Mouse (Mus musculus) hindbrain, embryonic 12.5 days (tissue): ENCODE results near the gene Tmem248. TPM values are rescaled to one million over a fixed set of nuclear protein-coding genes. Genes with fewer than 3 reads are reported as not detected.

ENCODE experiments used
- ATAC-seq: fragments of 200-750 bp; cut with Nextera tagmentation; 2 replicates; pipeline ENCODE4 v1.8.0; 2017; ENCODE audit warnings: moderate TSS enrichment; ENCODE audit not compliant: low FRiP score
- H3K27ac ChIP-seq: fragments of 300-500 bp; sonication (generic); 2 replicates; pipeline ENCODE4 v1.5.1; 2016; ENCODE audit warnings: mild to moderate bottlenecking
- H3K27me3 ChIP-seq: fragments of 300-500 bp; sonication (generic); 2 replicates; pipeline ENCODE4 v1.6.1; 2016; ENCODE audit warnings: mild to moderate bottlenecking
- H3K36me3 ChIP-seq: fragments of 300-500 bp; sonication (generic); 2 replicates; pipeline ENCODE4 v1.6.1; 2016; ENCODE audit warnings: mild to moderate bottlenecking
- H3K4me1 ChIP-seq: fragments of 300-500 bp; sonication (generic); 2 replicates; pipeline ENCODE4 v1.6.1; 2016
- H3K4me2 ChIP-seq: fragments of 300-500 bp; sonication (generic); replicated peaks from 2 replicates; pipeline ENCODE4 v1.6.1; 2016; ENCODE audit warnings: mild to moderate bottlenecking
- H3K4me3 ChIP-seq: fragments of 300-500 bp; sonication (generic); 2 replicates; pipeline ENCODE4 v1.5.1; 2016; ENCODE audit warnings: mild to moderate bottlenecking
- H3K9ac ChIP-seq: fragments of 300-500 bp; sonication (generic); 2 replicates; pipeline ENCODE4 v1.6.1; 2016; ENCODE audit warnings: mild to moderate bottlenecking, moderate library complexity
- H3K9me3 ChIP-seq: fragments of 300-500 bp; sonication (generic); replicated peaks from 2 replicates; pipeline ENCODE4 v1.6.1; 2016; ENCODE audit warnings: mild to moderate bottlenecking
- WGBS: fragments of 180-500 bp; shearing (Covaris S2); methylation state at CpG from one replicate; pipeline ENCODE4 v1.1.7; 2016; 5-methylcytosine and 5-hydroxymethylcytosine counted together
- polyA plus RNA-seq: library from polyadenylated mRNA; unstranded; fragments of >200 nt; fragmentation: Nextera tagmentation; extraction: Ambion mirVana; gene quantifications from 2 replicates; pipeline ENCODE4 v1.2.1, GENCODE M21; 2016

The Tmem248 gene
- polyA plus RNA-seq, 1 experiment from 2014 or later, result 31.1 TPM

DNA sequence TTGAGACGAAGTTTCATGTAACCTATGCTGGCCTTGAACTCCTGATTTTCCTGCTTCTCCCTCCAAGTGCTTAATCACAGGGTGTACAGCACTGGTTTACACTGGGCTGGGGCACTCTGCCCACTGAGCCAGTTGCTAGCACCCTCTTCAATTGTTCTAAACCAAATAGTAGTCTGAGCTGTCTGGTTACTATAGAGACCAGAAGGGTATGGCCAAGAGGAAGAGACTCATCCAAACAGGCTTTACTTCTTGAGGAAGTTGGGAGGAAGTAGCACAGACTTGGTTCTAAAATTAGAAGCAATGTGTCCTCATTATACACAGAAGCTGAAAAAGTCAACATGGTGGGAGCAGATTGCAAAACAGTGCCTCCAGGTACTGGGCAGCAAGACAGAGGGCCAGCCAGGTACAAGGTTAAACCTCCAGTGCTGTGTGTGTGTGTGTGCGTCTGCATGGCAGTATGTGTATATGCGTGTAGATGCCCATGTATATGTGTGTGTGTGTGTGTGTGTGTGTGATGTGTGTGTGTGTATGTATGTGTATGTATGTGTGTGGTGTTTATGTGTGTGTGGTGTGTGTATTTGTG, 11.3 kb upstream of the Tmem248 start:
- H3K27ac ChIP-seq, result no peak overlapping the region
- H3K9me3 ChIP-seq, result no peaks in the 10 kb centered on the region
- no peak overlapping the region for H3K4me2 ChIP-seq
- no peak overlapping the region for H3K9ac ChIP-seq
- no peak for ATAC-seq
- WGBS, result 89% methylated on average over 3 of the region's 3 CpGs
- no peaks in the 10 kb centered on the region for H3K4me1 ChIP-seq
- H3K36me3 ChIP-seq, result peaks cover 51% of the 10 kb centered on the region
- no peak overlapping the region for H3K4me3 ChIP-seq
- no peaks in the 10 kb centered on the region for H3K27me3 ChIP-seq

DNA sequence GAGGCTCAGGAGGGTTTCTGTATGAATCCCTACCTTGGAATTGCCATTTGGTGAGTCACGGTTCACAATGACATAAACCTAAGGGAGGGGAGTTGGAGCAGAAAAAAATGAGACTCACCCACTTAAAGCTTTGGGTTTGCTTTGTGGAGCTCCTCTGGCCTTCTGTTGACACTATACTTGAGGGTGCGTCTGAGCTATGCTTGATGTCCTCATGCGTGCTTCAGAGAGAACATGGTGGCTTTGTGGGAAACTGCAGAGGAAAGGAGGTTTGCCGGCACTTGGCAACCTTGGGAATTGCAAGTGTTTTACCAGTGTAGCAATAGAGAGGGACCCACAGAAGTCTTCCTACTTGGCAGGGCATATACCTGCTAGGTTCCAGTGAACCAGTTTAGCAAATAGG, 9.6 kb upstream of the Tmem248 start:
- no peak for ATAC-seq

DNA sequence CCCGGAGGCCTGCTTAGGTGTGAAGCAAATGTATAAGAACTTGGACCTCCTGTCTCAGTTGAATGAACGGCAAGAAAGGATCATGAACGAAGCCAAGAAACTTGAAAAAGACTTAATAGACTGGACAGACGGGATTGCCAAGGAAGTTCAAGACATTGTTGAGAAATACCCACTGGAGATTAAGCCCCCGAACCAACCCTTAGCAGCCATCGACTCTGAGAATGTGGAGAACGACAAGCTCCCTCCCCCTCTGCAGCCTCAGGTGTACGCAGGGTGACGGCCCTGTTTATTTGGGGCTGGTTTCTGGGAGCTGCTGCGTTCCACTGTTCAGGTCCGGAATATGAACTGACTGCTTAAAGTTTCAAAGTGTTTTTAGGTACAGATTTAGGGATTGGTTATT, 3.9 kb upstream of the Tmem248 start:
- Histone ChIP-seq H3K27ac (no peak overlapping the region), H3K36me3 (peaks cover 54% of the 10 kb centered on the region), H3K9me3 (peaks cover 3% of the 10 kb centered on the region), H3K4me1 (no peaks in the 10 kb centered on the region), H3K4me3 (no peak overlapping the region), H3K27me3 (no peaks in the 10 kb centered on the region), H3K4me2 (no peak overlapping the region), H3K9ac (no peak overlapping the region)
- no peak for ATAC-seq
- WGBS, result 94% methylated on average over 11 of the region's 11 CpGs

More for the DNA sequence above, 9.6 kb upstream of the Tmem248 start:
- H3K4me2 ChIP-seq, result no peak overlapping the region
- 96% methylated on average over 4 of the region's 4 CpGs for WGBS
- H3K9me3 ChIP-seq, result no peaks in the 10 kb centered on the region
- H3K4me3 ChIP-seq, result no peak overlapping the region
- H3K27me3 ChIP-seq, result no peaks in the 10 kb centered on the region
- H3K4me1 ChIP-seq, result no peaks in the 10 kb centered on the region
- peaks cover 56% of the 10 kb centered on the region for H3K36me3 ChIP-seq
- H3K27ac ChIP-seq, result no peak overlapping the region
- no peak overlapping the region for H3K9ac ChIP-seq

DNA sequence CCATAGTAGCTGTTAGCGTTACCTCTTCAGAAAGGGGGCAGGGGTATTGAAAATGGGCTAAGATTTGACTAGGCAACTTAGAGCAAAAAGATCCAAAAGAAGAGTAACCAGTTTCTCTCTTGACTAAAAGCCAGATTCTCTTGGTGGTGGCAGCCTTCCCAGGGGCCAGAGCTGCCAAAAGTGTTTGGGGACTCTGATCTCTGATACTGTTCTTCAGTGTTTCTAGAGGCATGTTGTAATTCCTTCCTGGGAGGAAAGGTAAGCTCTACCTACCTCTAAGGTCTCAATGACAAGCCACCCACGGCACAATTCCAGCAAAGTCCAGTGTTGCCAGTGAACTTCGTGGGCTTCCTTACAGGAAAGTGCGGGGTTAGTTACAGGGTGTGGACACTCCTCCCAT, 525 bp downstream of the Tmem248 start:
- no peak overlapping the region for H3K4me2 ChIP-seq
- WGBS, result 93% methylated on average over 4 of the region's 4 CpGs
- no peak for ATAC-seq

DNA sequence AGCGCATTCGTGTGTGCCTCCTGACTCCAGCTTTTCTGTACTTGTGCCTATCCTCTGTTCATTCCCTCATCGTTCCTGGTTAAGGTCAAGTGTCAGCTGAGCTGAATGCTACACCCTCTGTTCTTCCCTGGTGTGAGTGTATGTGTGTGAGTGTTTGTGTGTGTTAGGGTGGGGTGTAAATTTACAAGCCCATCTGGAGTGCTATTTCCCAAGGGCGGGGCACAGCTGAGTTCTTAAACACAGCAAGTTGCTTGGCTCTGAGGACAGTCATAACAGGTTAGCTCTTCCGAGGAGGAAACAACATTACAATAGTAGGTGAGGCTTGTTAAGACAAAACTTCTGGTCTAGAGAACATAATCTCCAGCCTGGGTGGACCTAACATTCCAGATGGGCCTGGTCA, 1.5 kb downstream of the Tmem248 start:
- no peak overlapping the region for H3K4me3 ChIP-seq
- H3K9me3 ChIP-seq, result peaks cover 5% of the 10 kb centered on the region
- peaks cover 12% of the 10 kb centered on the region for H3K4me1 ChIP-seq
- ATAC-seq, result no peak
- H3K9ac ChIP-seq, result no peak overlapping the region
- 91% methylated on average over 5 of the region's 5 CpGs for WGBS
- H3K27me3 ChIP-seq, result no peaks in the 10 kb centered on the region
- no peak overlapping the region for H3K4me2 ChIP-seq
- H3K27ac ChIP-seq, result no peak overlapping the region
- peaks cover 10% of the 10 kb centered on the region; the same call in 1 of the 2 replicates for H3K36me3 ChIP-seq

More for the DNA sequence above, 525 bp downstream of the Tmem248 start:
- Histone ChIP-seq H3K4me3 (no peak overlapping the region), H3K27me3 (no peaks in the 10 kb centered on the region), H3K9ac (no peak overlapping the region), H3K36me3 (peaks cover 18% of the 10 kb centered on the region), H3K27ac (no peak overlapping the region), H3K4me1 (0 out of 2 replicates have a peak, but pooled peaks cover 5% of the 10 kb centered on the region), H3K9me3 (peaks cover 5% of the 10 kb centered on the region)

DNA sequence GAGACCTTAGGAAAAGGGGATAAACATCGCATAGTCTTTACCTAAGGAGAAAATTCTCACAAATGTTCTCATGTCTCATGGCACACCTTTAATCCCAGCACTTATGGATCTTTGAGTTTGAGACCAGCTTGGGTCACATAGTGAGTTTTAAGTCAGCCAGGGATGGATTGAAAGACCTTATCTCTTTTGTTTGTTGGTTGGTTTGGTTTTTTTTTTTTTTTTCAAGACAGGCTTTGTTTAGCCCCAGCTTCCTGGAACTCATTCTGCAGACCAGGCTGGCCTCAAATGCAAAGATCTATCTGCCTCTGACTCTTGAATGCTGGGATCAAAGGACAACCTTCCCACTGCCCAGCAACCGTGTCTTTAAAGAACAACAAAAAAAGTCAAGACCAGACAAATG, 4.4 kb downstream of the Tmem248 start:
- ATAC-seq, result no peak
- Histone ChIP-seq H3K9me3 (peaks cover 5% of the 10 kb centered on the region), H3K4me2 (peak overlapping the region; percentile 74), H3K27ac (0 out of 2 replicates have a peak overlapping the region, but pooled peaks have one; percentile 85), H3K36me3 (no peaks in the 10 kb centered on the region), H3K4me3 (peak overlapping the region; percentile 97), H3K27me3 (no peaks in the 10 kb centered on the region), H3K4me1 (peaks cover 17% of the 10 kb centered on the region), H3K9ac (peak overlapping the region; percentile 97)
- WGBS, result 54% methylated on average over 2 of the region's 2 CpGs

DNA sequence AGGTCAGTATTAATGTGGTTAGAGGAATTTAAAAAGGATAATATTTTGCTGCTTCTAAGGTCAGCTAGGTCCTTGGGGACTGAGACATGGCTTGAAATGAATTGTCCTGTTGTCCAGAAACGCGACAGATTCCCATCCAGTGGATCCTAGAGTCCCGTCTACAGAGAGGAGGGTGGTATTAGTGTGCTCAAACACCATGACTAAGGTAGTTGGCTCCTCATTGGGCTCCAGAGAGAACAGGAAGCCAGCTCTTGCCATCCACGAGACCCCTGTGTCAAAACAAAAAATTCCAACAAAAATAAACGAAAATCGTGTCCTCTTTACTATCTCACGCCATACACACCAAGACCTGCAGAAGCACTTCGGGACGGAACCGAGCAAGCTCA, 4.9 kb downstream of the Tmem248 start:
- H3K27ac ChIP-seq, result peak overlapping the region; percentile 85
- peak; percentile 70 for ATAC-seq
- peak overlapping the region; percentile 97 for H3K9ac ChIP-seq
- no peaks in the 10 kb centered on the region for H3K36me3 ChIP-seq
- H3K4me3 ChIP-seq, result peak overlapping the region; percentile 97
- peak overlapping the region; percentile 74 for H3K4me2 ChIP-seq
- H3K9me3 ChIP-seq, result peaks cover 5% of the 10 kb centered on the region
- WGBS, result 3% methylated on average over 10 of the region's 10 CpGs
- peaks cover 17% of the 10 kb centered on the region for H3K4me1 ChIP-seq
- no peaks in the 10 kb centered on the region for H3K27me3 ChIP-seq

DNA sequence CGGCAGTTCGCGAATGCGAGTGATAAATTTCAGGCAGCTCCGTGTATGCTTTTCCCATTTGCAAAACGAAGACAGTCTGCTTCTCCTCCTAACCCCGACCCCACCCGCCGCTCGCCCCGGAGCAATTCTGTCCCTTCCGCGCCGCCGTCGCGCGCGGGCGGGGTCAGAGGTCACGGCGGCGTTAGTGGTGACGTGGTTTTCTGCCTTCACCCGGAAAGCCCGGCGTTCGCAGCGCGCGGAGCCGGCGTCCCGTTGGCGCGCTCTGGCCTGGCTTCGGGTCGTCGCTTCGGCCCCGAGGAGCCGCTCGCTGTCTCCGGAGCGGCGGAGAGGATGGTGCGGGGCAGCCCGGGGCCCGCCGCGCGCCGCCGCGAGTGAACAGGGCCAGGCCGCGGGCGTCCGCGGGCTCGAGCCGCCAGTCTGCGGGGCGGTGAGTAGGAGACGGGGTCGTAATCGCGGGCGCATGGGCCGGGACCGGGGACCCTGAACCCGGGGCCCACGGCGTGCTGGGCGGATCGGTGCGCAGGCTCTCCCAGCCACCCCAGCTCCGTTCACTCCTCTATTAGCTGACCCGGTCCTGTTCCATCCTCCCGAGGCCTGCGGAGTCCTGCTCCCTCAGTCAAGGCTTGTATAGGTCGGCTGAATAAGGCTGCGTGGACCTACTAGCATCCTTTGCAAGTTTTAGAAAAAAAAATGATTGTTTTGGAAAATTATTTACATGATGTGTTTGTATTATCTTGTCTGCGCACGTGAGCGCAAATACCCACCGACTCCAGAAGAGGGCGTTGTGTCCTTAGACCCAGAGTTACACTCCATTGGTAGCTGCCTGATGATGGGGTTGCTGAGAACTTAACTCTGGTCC, 5.5 kb downstream of the Tmem248 start:
- WGBS, result under 1% methylated on average over 87 of the region's 88 CpGs

DNA sequence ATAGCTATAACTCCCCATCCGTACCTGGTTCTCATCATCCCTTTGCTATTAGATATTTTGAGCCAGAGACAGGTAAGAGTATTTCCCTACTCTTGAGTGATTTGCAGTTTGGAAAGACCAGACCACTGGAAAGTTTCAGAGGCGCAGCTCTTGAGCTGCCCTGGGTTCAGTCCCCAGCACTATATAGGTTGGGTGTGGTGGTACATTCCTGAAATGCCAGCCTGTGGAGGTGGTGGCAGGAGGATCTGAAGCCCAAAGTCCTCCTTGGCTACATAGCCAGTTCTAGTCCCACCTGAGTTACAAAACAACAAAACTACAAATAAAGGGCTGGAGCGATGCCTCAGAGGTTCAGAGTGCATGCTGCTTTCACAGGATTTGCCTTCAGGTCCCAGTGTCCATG, 9.9 kb downstream of the Tmem248 start:
- WGBS, result 97% methylated on average over 3 of the region's 3 CpGs
- no peak overlapping the region for H3K27ac ChIP-seq
- peaks cover 12% of the 10 kb centered on the region for H3K4me1 ChIP-seq
- H3K9ac ChIP-seq, result no peak overlapping the region
- no peaks in the 10 kb centered on the region for H3K9me3 ChIP-seq
- H3K36me3 ChIP-seq, result peaks cover 20% of the 10 kb centered on the region
- no peak overlapping the region for H3K4me3 ChIP-seq
- ATAC-seq, result no peak
- H3K4me2 ChIP-seq, result no peak overlapping the region
- no peaks in the 10 kb centered on the region for H3K27me3 ChIP-seq

More for the DNA sequence above, 5.5 kb downstream of the Tmem248 start:
- H3K27me3 ChIP-seq, result no peaks in the 10 kb centered on the region
- H3K4me3 ChIP-seq, result peak overlapping the region; percentile 97
- peaks cover 5% of the 10 kb centered on the region for H3K9me3 ChIP-seq
- peak overlapping the region; percentile 74 for H3K4me2 ChIP-seq
- peak; percentile 84 for ATAC-seq
- peak overlapping the region; percentile 97 for H3K9ac ChIP-seq
- H3K36me3 ChIP-seq, result no peaks in the 10 kb centered on the region
- peaks cover 17% of the 10 kb centered on the region for H3K4me1 ChIP-seq
- H3K27ac ChIP-seq, result peak overlapping the region; percentile 85

DNA sequence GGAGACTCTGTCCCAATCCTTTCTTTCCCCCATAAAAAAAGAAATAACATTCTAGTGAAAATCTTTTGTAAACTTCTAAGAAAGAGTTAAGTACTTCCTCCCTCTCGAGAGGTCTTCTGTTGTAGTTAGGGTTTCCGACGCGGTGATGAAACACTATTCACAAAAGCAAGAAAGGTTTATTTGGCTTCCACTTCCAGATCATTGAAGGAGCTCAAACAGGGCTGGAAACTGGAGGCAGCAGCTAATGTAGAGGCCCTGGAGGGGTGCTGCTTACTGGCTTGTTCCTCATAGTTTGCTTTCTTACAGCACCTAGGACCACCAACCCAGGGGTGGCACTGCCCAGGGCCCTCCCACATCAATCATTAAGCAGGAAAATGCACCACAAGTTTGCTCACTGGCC, 11.2 kb downstream of the Tmem248 start:
- 83% methylated on average over 4 of the region's 4 CpGs for WGBS
- Histone ChIP-seq H3K9me3 (no peaks in the 10 kb centered on the region), H3K9ac (no peak overlapping the region), H3K27me3 (no peaks in the 10 kb centered on the region), H3K36me3 (peaks cover 33% of the 10 kb centered on the region), H3K4me3 (no peak overlapping the region), H3K27ac (no peak overlapping the region), H3K4me2 (no peak overlapping the region), H3K4me1 (peaks cover 7% of the 10 kb centered on the region)
- ATAC-seq, result no peak

DNA sequence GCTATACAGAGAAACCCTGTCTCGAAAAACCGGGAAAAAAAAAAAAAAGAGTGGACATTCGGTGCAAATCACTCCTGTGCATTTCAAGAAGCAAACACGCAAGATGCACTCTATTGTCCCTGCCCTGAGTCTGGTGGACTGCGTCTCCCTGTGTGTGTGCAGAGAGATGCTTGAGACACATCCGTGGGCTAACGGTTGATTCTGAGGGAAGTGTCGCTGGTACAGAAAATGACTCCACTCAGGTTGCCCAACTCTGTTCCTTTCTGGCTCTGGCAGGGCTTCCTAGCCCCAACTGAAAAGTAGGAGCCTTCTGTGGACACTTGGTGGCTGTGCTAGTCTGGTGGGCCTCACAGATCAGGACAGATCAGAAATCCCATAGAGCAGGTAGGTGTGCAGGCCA, 19.4 kb downstream of the Tmem248 start:
- H3K9me3 ChIP-seq, result no peaks in the 10 kb centered on the region
- H3K4me1 ChIP-seq, result no peaks in the 10 kb centered on the region
- no peak for ATAC-seq
- H3K9ac ChIP-seq, result no peak overlapping the region
- no peaks in the 10 kb centered on the region for H3K27me3 ChIP-seq
- no peak overlapping the region for H3K27ac ChIP-seq
- no peak overlapping the region for H3K4me2 ChIP-seq
- H3K36me3 ChIP-seq, result peaks cover 98% of the 10 kb centered on the region
- H3K4me3 ChIP-seq, result no peak overlapping the region
- 96% methylated on average over 8 of the region's 8 CpGs for WGBS

DNA sequence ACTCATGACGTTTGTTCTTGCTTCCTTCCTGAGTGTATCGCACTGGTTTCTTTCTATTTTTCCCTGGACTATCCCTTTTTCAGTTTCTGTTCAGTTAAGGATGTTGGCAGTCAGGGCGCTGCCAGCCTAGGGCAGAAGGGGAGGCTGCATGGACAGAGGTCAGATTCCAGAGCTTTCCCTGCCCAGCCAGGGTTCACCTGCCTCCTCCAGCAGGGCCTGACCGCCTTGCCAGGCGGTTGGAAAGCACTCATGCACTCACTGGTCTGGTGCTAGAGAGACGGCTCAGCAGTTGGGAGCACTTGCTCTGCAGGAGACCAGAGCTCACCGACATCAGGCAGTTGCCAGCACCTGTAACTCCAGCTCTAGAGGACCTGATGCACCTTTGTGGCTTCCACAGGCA, 22.4 kb downstream of the Tmem248 start:
- H3K4me3 ChIP-seq, result no peak overlapping the region
- no peaks in the 10 kb centered on the region for H3K27me3 ChIP-seq
- WGBS, result 90% methylated on average over 7 of the region's 7 CpGs
- no peak overlapping the region for H3K27ac ChIP-seq
- no peaks in the 10 kb centered on the region for H3K9me3 ChIP-seq
- H3K4me2 ChIP-seq, result no peak overlapping the region
- H3K4me1 ChIP-seq, result no peaks in the 10 kb centered on the region
- no peak overlapping the region for H3K9ac ChIP-seq
- no peak for ATAC-seq
- H3K36me3 ChIP-seq, result peaks cover 96% of the 10 kb centered on the region
